Mouse (Mus musculus): ENCODE results near the gene Tedc1. TPM values are rescaled to one million over a fixed set of nuclear protein-coding genes. Genes with fewer than 3 reads are reported as not detected.

Gene Tedc1
- polyA plus RNA-seq, 1 experiment from 2014 or later = 25.5 TPM

GRCm38 (mm10) chr12:113163561-113164006 is 7.4 kb downstream of the Tedc1 start:
- Histone ChIP-seq H3K27ac (0 out of 2 replicates have a peak overlapping the region, but pooled peaks have one; percentile 17), H3K36me3 (peaks cover 5% of the 10 kb centered on the region; the same call in 1 of the 2 replicates), H3K4me2 (replicated peaks) (no peak overlapping the region), H3K4me3 (replicated peaks) (no peak overlapping the region), H3K9ac (no peak overlapping the region), H3K4me1 (replicated peaks) (no peaks in the 10 kb centered on the region), H3K27me3 (replicated peaks) (no peaks in the 10 kb centered on the region), H3K9me3 (no peaks in the 10 kb centered on the region)
- ATAC-seq = peak; percentile 32; the same call in 1 of the 2 replicates
- WGBS = 87% methylated on average over 11 of the region's 11 CpGs

GRCm38 (mm10) chr12:113168031-113168536 is 11.9 kb downstream of the Tedc1 start:
- no peak overlapping the region for H3K4me2 ChIP-seq (replicated peaks)
- H3K9me3 ChIP-seq = no peaks in the 10 kb centered on the region
- ATAC-seq = no peak
- H3K36me3 ChIP-seq = no peaks in the 10 kb centered on the region
- H3K4me3 ChIP-seq (replicated peaks) = no peak overlapping the region
- H3K4me1 ChIP-seq (replicated peaks) = no peaks in the 10 kb centered on the region
- no peaks in the 10 kb centered on the region for H3K27me3 ChIP-seq (replicated peaks)
- WGBS = 75% methylated on average over 9 of the region's 9 CpGs
- H3K9ac ChIP-seq = no peak overlapping the region
- H3K27ac ChIP-seq = no peak overlapping the region

GRCm38 (mm10) chr12:113176960-113177725 is 20.9 kb downstream of the Tedc1 start:
- no peaks in the 10 kb centered on the region for H3K27me3 ChIP-seq (replicated peaks)
- H3K4me3 ChIP-seq (replicated peaks) = no peak overlapping the region
- H3K9ac ChIP-seq = no peak overlapping the region
- no peaks in the 10 kb centered on the region for H3K4me1 ChIP-seq (replicated peaks)
- ATAC-seq = peak; percentile 49
- no peaks in the 10 kb centered on the region for H3K36me3 ChIP-seq
- 82% methylated on average over 18 of the region's 18 CpGs for WGBS
- H3K9me3 ChIP-seq = no peaks in the 10 kb centered on the region
- no peak overlapping the region for H3K4me2 ChIP-seq (replicated peaks)
- no peak overlapping the region for H3K27ac ChIP-seq

- H3K27me3 ChIP-seq (replicated peaks) = peaks cover 15% of the 10 kb centered on the region
- no peak overlapping the region for H3K4me2 ChIP-seq (replicated peaks)
- ATAC-seq = no peak
- no peak overlapping the region for H3K27ac ChIP-seq
- H3K9ac ChIP-seq = no peak overlapping the region
- peaks cover 8% of the 10 kb centered on the region for H3K4me1 ChIP-seq (replicated peaks)
- no peak overlapping the region for H3K4me3 ChIP-seq (replicated peaks)
- H3K9me3 ChIP-seq = no peaks in the 10 kb centered on the region
- WGBS = 43% methylated on average over 4 of the region's 4 CpGs
- H3K36me3 ChIP-seq = no peaks in the 10 kb centered on the region
Observed at GRCm38 (mm10) chr12:113181020-113181419, 24.8 kb downstream of the Tedc1 start.

DNA sequence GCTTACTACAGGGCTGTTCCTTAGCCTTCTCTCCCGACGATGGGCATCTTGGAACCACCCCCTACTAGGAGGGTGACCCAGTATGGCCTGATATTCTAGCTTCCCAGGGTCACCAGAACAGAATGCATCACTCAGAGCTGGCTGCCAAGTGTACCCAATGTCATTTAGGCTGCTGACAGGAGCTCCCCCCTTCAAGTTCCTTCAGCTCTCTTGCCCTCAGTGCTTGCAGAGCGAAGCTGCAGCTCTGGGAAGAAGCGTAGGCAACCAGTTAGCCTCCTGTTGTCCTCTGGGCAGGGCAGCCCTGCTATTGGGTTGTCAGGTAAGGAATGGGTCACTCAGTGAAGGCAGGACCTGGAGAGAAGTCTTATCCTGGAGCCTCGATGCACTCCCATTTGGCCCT is 28.7 kb downstream of the Tedc1 start:
- 65% methylated on average over 5 of the region's 5 CpGs for WGBS
- H3K4me1 ChIP-seq (replicated peaks) = peaks cover 29% of the 10 kb centered on the region
- ATAC-seq = no peak
- H3K9ac ChIP-seq = no peak overlapping the region
- no peaks in the 10 kb centered on the region for H3K9me3 ChIP-seq
- peak overlapping the region; percentile 95; the same call in 1 of the 2 replicates for H3K4me2 ChIP-seq (replicated peaks)
- no peak overlapping the region for H3K4me3 ChIP-seq (replicated peaks)
- H3K36me3 ChIP-seq = 0 out of 2 replicates have a peak, but pooled peaks cover 5% of the 10 kb centered on the region
- H3K27ac ChIP-seq = no peak overlapping the region
- H3K27me3 ChIP-seq (replicated peaks) = peaks cover 33% of the 10 kb centered on the region

- peak; percentile 62 for ATAC-seq
Observed at GRCm38 (mm10) chr12:113185442-113186291, 29.4 kb downstream of the Tedc1 start, which contains the start of gene Tmem121. TSS of gene Tmem121 (plus strand) at chr12:113185930.

DNA sequence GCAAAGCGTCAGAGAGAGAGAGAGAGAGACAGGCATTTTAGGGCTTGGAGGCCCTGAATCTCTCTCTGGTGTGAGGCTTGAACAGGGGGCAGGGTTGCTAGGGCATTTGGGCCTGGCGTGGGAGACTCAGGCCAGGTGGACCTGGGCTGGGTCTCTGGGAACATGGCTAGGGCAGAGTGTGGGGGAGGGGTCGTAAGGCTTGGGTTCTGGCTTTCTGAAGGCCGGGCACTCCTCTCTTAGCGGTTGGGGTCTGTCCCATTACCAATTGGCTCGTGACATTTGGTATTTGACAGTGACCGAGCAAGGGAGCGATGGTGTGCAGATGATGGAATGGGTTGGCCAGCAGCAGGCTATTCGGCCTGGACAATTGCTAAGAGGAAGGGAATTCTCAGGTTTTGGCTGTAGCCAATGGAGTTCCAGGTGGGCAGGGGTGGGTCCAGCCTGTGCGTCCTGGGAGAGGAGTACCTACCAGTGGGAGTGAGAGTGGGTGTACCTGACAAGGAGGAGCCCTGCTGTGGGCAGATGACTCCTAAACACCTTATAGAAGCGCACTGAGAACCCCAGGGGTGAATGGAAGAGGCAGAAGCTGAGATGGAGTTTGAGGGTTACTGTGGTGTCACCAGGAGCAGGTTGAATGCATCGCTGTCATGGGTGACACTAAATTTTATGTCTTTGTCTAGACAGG is 30.2 kb downstream of the Tedc1 start:
- 46% methylated on average over 12 of the region's 12 CpGs for whole genome bisulfite sequencing
- Histone ChIP-seq H3K9me3 (no peaks in the 10 kb centered on the region), H3K27me3 (replicated peaks) (peaks cover 33% of the 10 kb centered on the region), H3K4me3 (replicated peaks) (peak overlapping the region; percentile 65), H3K4me1 (replicated peaks) (peaks cover 29% of the 10 kb centered on the region), H3K4me2 (replicated peaks) (peak overlapping the region; percentile 95), H3K36me3 (0 out of 2 replicates have a peak, but pooled peaks cover 5% of the 10 kb centered on the region), H3K27ac (no peak overlapping the region), H3K9ac (peak overlapping the region; percentile 65)
- no peak for ATAC-seq

More at GRCm38 (mm10) chr12:113185442-113186291, 29.4 kb downstream of the Tedc1 start, which contains the start of gene Tmem121:
- Histone ChIP-seq H3K4me2 (replicated peaks) (peak within 1 kb of the TSS; percentile 95), H3K4me3 (replicated peaks) (peak within 1 kb of the TSS; percentile 65), H3K9me3 (no peaks in the 10 kb centered on the region), H3K9ac (peak within 1 kb of the TSS; percentile 65), H3K27me3 (replicated peaks) (peaks cover 33% of the 10 kb centered on the region), H3K36me3 (0 out of 2 replicates have a peak, but pooled peaks cover 5% of the 10 kb centered on the region), H3K27ac (no peak within 1 kb of the TSS), H3K4me1 (replicated peaks) (peaks cover 29% of the 10 kb centered on the region)
- WGBS = 2% methylated on average over 63 of the region's 63 CpGs

- H3K9ac ChIP-seq = no peak overlapping the region
- no peak for ATAC-seq
- H3K36me3 ChIP-seq = 0 out of 2 replicates have a peak, but pooled peaks cover 5% of the 10 kb centered on the region
- no peaks in the 10 kb centered on the region for H3K9me3 ChIP-seq
- peaks cover 29% of the 10 kb centered on the region for H3K4me1 ChIP-seq (replicated peaks)
- peaks cover 33% of the 10 kb centered on the region for H3K27me3 ChIP-seq (replicated peaks)
- H3K4me2 ChIP-seq (replicated peaks) = peak overlapping the region; percentile 95
- H3K27ac ChIP-seq = no peak overlapping the region
- H3K4me3 ChIP-seq (replicated peaks) = peak overlapping the region; percentile 65; the same call in 1 of the 2 replicates
- WGBS = 53% methylated on average over 4 of the region's 4 CpGs
Observed at GRCm38 (mm10) chr12:113187011-113187375, 30.8 kb downstream of the Tedc1 start.

- 3% methylated on average over 56 of the region's 56 CpGs for WGBS
- no peaks in the 10 kb centered on the region for H3K9me3 ChIP-seq
- H3K27me3 ChIP-seq (replicated peaks) = peaks cover 33% of the 10 kb centered on the region
- no peak overlapping the region for H3K27ac ChIP-seq
- peaks cover 29% of the 10 kb centered on the region for H3K4me1 ChIP-seq (replicated peaks)
- 0 out of 2 replicates have a peak, but pooled peaks cover 5% of the 10 kb centered on the region for H3K36me3 ChIP-seq
- peak overlapping the region; percentile 24; the same call in 1 of the 2 replicates for H3K9ac ChIP-seq
- H3K4me2 ChIP-seq (replicated peaks) = peak overlapping the region; percentile 95
- peak overlapping the region; percentile 33 for H3K4me3 ChIP-seq (replicated peaks)
- peak; percentile 83 for ATAC-seq
Observed at GRCm38 (mm10) chr12:113187584-113188295, 31.5 kb downstream of the Tedc1 start.

DNA sequence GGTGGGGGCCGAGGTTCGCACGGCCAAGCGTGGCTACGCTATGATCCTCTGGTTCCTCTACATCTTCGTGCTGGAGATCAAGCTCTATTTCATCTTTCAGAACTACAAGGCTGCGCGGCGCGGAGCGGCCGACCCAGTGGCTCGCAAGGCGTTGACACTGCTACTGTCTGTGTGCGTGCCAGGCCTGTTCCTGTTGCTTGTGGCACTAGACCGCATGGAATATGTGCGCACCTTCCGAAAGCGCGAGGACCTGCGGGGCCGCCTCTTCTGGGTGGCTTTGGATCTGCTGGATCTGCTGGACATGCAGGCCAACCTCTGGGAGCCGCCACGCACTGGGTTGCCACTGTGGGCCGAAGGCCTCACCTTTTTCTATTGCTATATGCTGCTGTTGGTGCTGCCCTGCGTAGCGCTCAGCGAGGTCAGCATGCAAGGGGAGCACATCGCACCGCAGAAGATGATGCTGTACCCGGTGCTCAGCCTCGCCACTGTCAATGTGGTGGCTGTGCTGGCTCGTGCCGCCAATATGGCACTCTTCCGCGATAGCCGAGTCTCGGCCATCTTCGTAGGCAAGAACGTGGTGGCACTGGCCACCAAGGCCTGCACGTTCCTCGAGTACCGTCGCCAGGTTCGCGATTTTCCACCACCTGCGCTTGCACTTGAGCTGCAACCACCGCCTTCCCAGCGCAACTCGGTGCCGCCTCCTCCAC is 32.3 kb downstream of the Tedc1 start:
- Histone ChIP-seq H3K4me1 (replicated peaks) (peaks cover 29% of the 10 kb centered on the region), H3K27ac (no peak overlapping the region), H3K9ac (no peak overlapping the region), H3K9me3 (no peaks in the 10 kb centered on the region), H3K4me3 (replicated peaks) (peak overlapping the region; percentile 33; the same call in 1 of the 2 replicates), H3K4me2 (replicated peaks) (peak overlapping the region; percentile 95), H3K27me3 (replicated peaks) (peaks cover 33% of the 10 kb centered on the region), H3K36me3 (0 out of 2 replicates have a peak, but pooled peaks cover 5% of the 10 kb centered on the region)
- 86% methylated on average over 51 of the region's 51 CpGs for whole genome bisulfite sequencing
- 0 out of 2 replicates have a peak, but pooled peaks have one; percentile 6 for ATAC-seq
